Mouse (Mus musculus) right cerebral cortex, postnatal 4 days (tissue): Measurements from ENCODE around the gene Fpr3.
"Not testable (repeated sequence)": the region's sequence is repeated elsewhere in the genome, so short reads cannot be mapped to it uniquely, and the experiment has no call there.

ENCODE experiments used
- DNase-seq: peaks from one replicate; pipeline ENCODE4 v3.0.0-alpha.2; 2022

The Fpr3 gene

GRCm38 (mm10) chr17:17887774-17888248 lies at the start of gene Fpr3, which contains the start of gene Fpr2:
TSS of gene Fpr3 (plus strand) at chr17:17887852.
TSS of gene Fpr2 (plus strand) at chr17:17887824.
- DNase-seq, result no peak

GRCm38 (mm10) chr17:17837919-17838701 lies 49.5 kb upstream of the Fpr3 start:
- DNase-seq, result peak; percentile 95

GRCm38 (mm10) chr17:17839276-17839675 lies 48.4 kb upstream of the Fpr3 start:
- DNase-seq, result no peak

- DNase-seq, result no peak
Measured at GRCm38 (mm10) chr17:17840796-17841195, 46.9 kb upstream of the Fpr3 start.

GRCm38 (mm10) chr17:17843534-17844261 lies 44.0 kb upstream of the Fpr3 start:
- no peak for DNase-seq

- DNase-seq, result not testable (repeated sequence)
Measured at GRCm38 (mm10) chr17:17844606-17845005, 43.0 kb upstream of the Fpr3 start.

GRCm38 (mm10) chr17:17845187-17846027 lies 42.2 kb upstream of the Fpr3 start:
- no peak for DNase-seq

GRCm38 (mm10) chr17:17848988-17849387 lies 38.7 kb upstream of the Fpr3 start:
- no peak for DNase-seq

- DNase-seq, result peak; percentile 19
Measured at GRCm38 (mm10) chr17:17849906-17850712, 37.5 kb upstream of the Fpr3 start.

GRCm38 (mm10) chr17:17855064-17855838 lies 32.4 kb upstream of the Fpr3 start, which contains the start of gene Has1:
TSS of gene Has1 (minus strand) at chr17:17855205.
- DNase-seq, result no peak

GRCm38 (mm10) chr17:17856612-17857011 lies 31.0 kb upstream of the Fpr3 start:
- DNase-seq, result no peak

GRCm38 (mm10) chr17:17857446-17857845 lies 30.2 kb upstream of the Fpr3 start:
- no peak for DNase-seq

GRCm38 (mm10) chr17:17860110-17860509 lies 27.5 kb upstream of the Fpr3 start:
- no peak for DNase-seq

- DNase-seq, result no peak
Measured at GRCm38 (mm10) chr17:17862360-17862759, 25.3 kb upstream of the Fpr3 start.

- no peak for DNase-seq
Measured at GRCm38 (mm10) chr17:17865168-17865567, 22.5 kb upstream of the Fpr3 start.

- DNase-seq, result no peak
Measured at GRCm38 (mm10) chr17:17866801-17867469, 20.7 kb upstream of the Fpr3 start.

GRCm38 (mm10) chr17:17870892-17871550 lies 16.6 kb upstream of the Fpr3 start:
- DNase-seq, result no peak

GRCm38 (mm10) chr17:17871697-17872096 lies 16.0 kb upstream of the Fpr3 start:
- DNase-seq, result no peak

- no peak for DNase-seq
Measured at GRCm38 (mm10) chr17:17879347-17879746, 8.3 kb upstream of the Fpr3 start.

- DNase-seq, result no peak
Measured at GRCm38 (mm10) chr17:17882672-17883071, 5.0 kb upstream of the Fpr3 start.
